Mouse (Mus musculus) spleen, adult 18-20 months (tissue): ENCODE measurements around the gene Tas2r130.
"Not testable (repeated sequence)": the region's sequence is repeated elsewhere in the genome, so short reads cannot be mapped to it uniquely, and the experiment has no call there.

Experiments used
- DNase-seq, 2 experiments: peaks; one replicate each; pipeline ENCODE4 v3.0.0; 2022; ENCODE audit warnings: mixed read lengths in 2 of 2

Tas2r130 gene

GRCm38 (mm10) chr6:131630812-131631211 lies at the start of gene Tas2r130:
Gene Tas2r130 (minus strand): TSS chr6:131630912.
- no peak for DNase-seq

- DNase-seq = no peak
Observed at GRCm38 (mm10) chr6:131678786-131679185, 48.1 kb upstream of the Tas2r130 start, which contains the start of gene Tas2r106. Gene Tas2r106 (minus strand): TSS chr6:131678886.

GRCm38 (mm10) chr6:131660049-131660448 lies 29.3 kb upstream of the Tas2r130 start, which contains the start of gene Tas2r107:
Gene Tas2r107 (minus strand): TSS chr6:131660149.
- no peak for DNase-seq

GRCm38 (mm10) chr6:131609956-131610355 lies 20.8 kb downstream of the Tas2r130 start:
- DNase-seq = not testable (repeated sequence)

- no peak for DNase-seq
Observed at GRCm38 (mm10) chr6:131604821-131605220, 25.9 kb downstream of the Tas2r130 start.
